Mouse (Mus musculus): Measurements from ENCODE around the gene Med8. TPM values are rescaled to one million over a fixed set of nuclear protein-coding genes. Genes with fewer than 3 reads are reported as not detected.

Med8 gene
- total RNA-seq, 2 experiments from 2014 or later = 38.4 to 39.7 TPM

Other genes starting within 250 kb of the Med8 start
- gene Kdm4a, start 229.3 kb upstream of the Med8 start, total RNA-seq (2021) = 10 to 100 TPM; 14.7 to 20.9 TPM
- gene Ptprf, start 117.9 kb upstream of the Med8 start, total RNA-seq (2021) = 1 to 10 TPM; 3.7 to 4.8 TPM
- 1 to 10 TPM; 5.0 to 6.6 TPM for gene Szt2, start 64 bp upstream of the Med8 start, total RNA-seq (2021)
- gene Elovl1, start 18.8 kb downstream of the Med8 start, total RNA-seq (2021) = 10 to 100 TPM in 1 of 2 experiments, 1 to 10 TPM in 1; 8.0 to 10.3 TPM
- 1 to 10 TPM in 1 of 2 experiments, under 1 TPM in 1; 0.91 to 1.1 TPM for gene Cdc20, start 28.0 kb downstream of the Med8 start, total RNA-seq (2021)
- not detected for gene Mpl, start 48.2 kb downstream of the Med8 start, total RNA-seq (2021)
- gene Tie1, start 80.7 kb downstream of the Med8 start, total RNA-seq (2021) = 10 to 100 TPM; 15.8 to 20.1 TPM
- gene 2610528J11Rik, start 117.7 kb downstream of the Med8 start, total RNA-seq (2021) = not detected
- gene Tmem125, start 134.7 kb downstream of the Med8 start, total RNA-seq (2021) = not detected
- not detected for gene Cfap57, start 211.4 kb downstream of the Med8 start, total RNA-seq (2021)
- 10 to 100 TPM; 25.1 to 26.9 TPM for gene Ebna1bp2, start 211.5 kb downstream of the Med8 start, total RNA-seq (2021)
- not detected for gene Olfr62, start 249.6 kb downstream of the Med8 start, total RNA-seq (2021)

Measured in gastrocnemius, postnatal 25 days (tissue).